Mouse (Mus musculus) cerebellum, adult 18-20 months (tissue): ENCODE measurements around the gene Marcksl1.

Experiments used
- DNase-seq, 2 experiments: peaks; one replicate each; pipeline ENCODE4 v3.0.0; 2021

Gene Marcksl1

DNA sequence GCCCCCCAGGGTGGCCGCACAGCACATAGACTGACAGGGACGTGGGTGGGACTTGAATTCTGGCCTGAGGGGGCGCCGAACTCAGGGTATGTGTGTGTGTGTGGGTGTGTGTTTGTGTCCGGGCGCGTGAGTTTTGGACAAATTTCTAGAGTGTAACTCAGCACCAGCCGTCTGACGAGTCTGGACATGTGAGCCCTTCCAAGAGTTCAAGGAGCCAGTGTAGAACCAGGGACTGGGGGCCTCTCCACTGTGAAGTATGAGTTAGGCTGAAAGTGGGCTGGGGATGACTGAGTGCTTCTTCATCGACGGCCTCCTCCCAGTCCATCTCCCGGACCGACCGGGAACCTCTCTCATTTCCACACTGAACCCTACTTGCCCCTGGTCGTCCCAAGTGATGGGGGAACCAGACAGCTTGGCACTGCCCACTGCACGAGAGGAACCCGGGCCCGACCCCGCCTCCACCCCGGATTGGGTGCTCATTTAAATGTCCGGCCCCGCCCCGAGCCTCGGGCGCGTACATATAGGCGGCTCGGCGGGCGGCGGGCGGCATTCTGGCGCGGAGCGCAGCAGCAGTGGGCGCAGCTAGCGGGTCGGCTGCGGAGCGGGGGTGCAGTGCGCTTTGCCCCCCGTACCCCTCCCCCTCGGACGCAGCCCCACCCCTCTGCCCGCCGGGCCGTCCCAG lies at the start of gene Marcksl1:
Marcksl1 (plus strand) TSS at position 496 of the 682 bp plus-strand sequence.
- peak in 1 of 2 experiments; percentile 25 for DNase-seq

DNA sequence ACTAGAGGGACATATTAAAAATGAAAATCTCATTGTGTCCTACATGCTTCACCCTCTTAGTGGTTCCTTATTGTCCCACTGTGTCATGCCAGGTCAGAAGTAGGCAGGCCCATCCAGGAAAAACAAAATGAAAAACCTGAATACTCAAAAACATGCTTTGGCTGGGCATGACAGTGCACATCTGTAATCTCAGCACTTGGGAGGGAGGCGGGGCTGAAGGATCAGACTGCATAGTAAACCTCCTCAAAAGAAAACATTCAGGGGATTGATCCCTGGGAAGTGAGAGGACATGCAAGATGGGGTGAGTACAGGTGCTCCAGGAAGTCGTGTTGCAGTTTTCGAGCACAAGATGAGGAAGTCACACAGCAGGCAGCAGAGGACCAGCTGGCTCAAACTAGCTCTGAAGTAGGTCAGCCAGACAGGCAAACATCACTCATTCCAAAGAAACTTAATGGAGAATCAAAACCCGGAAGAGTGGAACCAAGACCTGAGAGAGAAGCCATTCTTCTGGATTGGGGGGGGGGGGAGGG lies 49.0 kb upstream of the Marcksl1 start:
- DNase-seq, result no peak

DNA sequence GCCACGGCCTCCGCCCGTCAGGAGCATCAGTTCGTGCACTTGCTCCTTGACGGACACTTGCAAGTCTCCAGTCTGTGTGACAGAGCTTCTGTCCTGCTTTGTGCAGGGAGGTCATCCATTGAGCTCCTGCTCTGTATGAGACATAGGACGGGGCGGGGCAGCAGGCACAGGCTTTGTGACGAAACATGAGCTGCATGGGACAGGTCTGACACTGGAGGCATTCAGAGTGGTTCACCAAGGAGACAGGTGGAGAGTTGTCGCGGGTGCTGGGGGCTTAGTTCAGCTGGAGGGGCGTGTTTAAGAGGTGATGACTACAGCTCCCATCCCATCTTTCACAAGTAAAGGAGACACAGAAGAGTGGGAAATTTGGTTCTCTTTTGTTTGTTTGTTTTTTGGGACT lies 37.3 kb upstream of the Marcksl1 start:
- DNase-seq, result no peak

DNA sequence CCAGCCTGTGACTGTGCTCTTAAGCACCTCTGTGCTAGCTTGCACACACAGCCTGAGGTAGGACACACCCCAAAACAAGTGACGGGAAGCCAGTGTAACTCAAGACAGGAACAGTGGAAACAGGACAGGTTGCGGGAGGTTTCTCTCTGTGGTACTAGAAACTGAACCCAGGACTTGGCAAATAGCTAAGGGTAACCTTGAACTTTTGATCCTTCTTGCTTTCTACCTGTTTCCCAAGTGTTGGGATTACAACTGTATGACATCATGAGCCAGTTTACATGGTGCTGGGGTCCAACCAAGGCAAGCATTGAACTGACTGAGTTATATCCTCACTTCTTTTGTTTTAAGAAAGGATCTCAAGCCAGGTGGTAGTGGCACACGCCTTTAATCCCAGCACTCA lies 33.5 kb upstream of the Marcksl1 start:
- DNase-seq, result no peak

DNA sequence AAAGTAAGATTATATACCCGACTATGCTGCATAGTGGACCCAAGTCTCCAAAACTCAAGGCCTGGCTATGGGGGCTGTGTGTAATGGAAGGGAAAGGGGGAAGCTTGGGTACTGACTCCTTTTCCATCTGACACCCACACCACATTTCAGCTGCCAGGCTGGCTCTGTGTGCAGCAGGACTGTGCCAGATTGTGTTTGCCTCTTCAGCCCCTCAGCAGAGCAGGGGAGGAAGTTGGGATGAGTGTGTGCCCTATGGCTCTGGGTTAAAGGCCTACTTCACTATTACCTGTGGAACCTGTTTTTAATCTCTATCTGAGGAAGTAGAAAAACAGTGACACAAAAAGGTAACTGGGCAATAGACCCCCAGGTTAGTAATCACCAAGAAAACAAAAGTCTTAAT lies 32.3 kb upstream of the Marcksl1 start:
- no peak for DNase-seq

DNA sequence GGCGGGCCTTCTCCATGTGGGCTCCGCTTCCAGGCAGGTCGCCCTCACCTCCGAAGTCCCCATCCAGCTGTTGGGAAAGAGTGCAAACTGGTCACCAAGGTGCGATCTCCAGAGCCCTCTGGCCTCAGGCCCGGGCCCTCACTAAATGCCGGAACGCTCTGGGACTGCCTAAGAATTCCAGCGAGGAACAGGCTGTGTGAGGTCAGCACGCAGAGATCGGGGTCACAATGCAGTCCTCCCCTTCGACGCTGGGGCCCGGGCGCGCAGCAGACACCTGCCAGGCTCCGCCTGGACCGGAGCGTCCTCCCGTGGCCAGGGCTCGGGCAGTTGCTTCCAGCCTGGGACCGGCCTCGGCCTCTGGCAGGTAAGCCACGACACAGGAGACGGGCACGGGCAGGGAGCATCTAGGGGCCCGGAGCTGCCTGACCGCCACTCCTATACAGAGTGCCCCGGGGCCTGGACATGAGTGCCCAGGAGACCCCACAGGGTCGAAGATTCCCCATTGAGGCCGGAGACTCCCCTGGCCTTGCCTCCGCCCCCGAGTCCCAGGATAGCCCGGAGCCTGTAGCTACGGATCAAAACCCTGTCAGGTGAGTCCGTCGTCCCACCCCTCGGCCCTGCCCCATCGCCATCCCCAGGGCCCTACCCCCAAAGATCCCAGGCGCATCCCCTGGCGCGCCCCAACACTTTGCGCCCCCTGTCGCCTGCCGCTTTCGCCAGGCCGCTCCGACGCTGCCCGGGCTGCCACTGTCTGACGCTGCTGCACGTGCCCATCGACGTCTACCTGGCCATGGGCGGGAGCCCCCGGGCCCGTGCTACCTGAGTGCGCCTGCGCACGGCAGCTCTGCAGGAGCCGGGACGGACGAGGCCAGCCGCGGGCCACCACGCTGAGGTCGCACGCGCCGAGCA lies 22.2 kb upstream of the Marcksl1 start, which contains the start of the genes Tssk3 and Fam229a:
Tssk3 (minus strand) TSS at position 51 of the 909 bp plus-strand sequence.
Fam229a (plus strand) TSS at position 219 of the 909 bp plus-strand sequence.
- peak; percentile 55 to 61 for DNase-seq

DNA sequence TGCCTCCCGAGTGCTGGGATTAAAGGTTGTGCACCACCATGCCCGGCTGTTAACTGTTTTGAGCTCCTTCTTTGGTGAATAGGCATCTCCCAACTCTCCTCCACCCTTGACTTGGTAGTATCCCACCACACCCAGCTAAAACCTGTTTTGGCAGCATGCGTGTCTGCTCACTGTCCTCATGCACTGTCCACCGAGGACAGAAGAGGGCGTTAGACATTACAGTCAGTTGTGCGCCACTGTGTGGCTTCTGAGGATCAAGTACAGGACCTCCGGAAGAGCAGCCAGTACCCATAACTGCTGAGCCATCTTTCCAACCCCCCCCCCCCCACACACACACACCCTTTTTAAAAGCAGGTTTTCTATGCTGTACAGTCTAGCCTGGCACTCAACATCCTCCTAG lies 18.7 kb upstream of the Marcksl1 start:
- no peak for DNase-seq

DNA sequence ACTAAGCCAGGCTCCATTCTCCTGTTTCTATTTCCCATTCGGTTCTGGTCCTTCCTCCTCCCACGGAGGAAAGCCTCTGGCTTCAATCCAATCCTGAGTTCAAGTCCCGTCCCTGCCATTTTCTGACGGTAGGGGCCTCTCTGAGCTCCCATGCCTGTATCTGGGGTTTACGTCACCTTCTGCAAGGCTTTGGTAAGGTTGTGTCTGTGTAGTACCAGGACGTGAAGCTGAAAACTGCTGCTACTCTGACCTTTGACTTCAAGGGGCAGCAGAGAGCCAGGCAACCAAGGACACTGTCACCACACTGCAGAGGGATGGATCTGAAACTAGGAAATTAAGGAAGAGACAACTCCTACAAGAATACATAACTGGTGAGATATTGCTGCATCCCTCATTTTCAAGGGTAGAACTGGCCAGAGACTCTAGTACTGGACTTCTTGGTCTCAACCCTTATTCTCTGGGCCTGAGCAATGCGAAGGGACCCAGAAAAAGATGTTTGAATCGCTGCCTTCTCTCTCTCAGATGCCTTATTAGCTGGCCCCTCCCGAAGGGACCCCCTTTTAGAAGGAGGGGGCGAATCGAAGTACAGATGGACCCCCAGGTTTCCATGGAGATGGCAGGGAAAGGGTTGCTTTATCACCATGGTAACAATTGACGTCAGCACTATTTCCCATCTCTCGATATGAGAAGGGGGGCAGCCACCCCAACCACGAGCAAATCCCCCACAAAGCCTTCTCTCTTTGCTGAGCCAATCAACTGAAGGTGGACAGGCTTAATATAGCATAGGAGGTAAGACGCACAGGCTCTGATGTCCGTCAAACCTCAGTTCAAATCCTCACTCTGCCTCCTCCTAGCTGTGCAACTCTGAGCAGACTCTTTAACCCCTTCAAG lies 17.5 kb upstream of the Marcksl1 start:
- no peak for DNase-seq

DNA sequence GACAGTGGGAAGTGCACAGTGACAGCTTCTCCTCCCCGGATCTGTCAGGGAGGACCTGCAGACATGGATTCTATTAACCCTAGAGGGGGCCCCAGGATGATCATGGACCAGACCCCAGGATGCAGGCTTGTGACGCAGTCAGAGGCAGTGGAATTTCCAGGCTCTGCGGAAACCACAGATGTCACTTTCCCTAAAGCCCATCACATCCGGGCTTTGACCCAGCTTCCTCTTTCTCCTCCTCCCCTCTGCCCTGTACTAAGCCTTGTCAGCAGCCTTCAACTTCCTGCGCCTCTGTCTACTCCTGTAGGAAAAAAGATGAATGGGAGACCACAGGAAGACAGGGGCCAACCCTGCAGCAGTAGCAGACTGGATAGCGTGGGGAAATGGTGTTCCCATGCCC lies 16.8 kb upstream of the Marcksl1 start:
- no peak for DNase-seq

DNA sequence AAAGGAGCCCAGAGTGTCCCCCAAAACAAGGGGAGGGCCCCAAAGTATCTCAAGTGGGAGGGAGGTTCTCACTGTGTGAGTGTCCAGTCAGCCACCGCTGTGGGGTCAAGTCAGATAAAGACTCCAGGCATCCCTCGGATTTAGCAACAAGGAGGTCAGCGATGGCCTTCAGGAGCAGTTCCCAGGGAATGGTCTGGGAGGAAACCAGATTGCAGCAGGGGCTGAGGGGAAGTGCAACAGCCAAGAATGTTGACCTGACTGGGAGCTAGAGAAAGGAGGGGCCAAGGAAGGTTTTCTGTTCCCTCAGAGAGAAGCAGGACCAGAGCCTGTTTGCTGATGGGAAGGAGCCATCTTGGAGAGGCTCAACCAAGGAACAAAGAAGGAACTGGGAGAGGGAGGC lies 14.4 kb upstream of the Marcksl1 start:
- no peak for DNase-seq

DNA sequence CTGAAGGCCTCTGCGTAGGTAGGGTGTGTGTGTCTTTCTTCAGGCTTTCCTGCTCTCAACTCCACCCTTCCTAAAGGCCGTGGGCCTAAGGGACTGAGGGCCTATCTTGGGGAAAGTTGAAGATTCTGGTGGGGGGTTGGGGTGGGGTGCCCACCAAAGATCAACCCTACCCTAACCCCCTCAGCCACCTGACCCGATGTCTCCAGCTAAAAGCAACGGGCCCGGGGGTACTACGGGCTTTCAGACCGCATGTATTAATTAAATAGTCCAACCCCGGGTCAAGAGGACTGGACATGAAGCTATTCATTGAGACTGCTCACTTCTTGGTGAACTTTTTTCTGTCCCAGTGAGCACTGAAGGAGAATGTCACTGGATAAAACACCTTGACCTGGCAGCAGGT lies 13.4 kb upstream of the Marcksl1 start:
- DNase-seq, result no peak

DNA sequence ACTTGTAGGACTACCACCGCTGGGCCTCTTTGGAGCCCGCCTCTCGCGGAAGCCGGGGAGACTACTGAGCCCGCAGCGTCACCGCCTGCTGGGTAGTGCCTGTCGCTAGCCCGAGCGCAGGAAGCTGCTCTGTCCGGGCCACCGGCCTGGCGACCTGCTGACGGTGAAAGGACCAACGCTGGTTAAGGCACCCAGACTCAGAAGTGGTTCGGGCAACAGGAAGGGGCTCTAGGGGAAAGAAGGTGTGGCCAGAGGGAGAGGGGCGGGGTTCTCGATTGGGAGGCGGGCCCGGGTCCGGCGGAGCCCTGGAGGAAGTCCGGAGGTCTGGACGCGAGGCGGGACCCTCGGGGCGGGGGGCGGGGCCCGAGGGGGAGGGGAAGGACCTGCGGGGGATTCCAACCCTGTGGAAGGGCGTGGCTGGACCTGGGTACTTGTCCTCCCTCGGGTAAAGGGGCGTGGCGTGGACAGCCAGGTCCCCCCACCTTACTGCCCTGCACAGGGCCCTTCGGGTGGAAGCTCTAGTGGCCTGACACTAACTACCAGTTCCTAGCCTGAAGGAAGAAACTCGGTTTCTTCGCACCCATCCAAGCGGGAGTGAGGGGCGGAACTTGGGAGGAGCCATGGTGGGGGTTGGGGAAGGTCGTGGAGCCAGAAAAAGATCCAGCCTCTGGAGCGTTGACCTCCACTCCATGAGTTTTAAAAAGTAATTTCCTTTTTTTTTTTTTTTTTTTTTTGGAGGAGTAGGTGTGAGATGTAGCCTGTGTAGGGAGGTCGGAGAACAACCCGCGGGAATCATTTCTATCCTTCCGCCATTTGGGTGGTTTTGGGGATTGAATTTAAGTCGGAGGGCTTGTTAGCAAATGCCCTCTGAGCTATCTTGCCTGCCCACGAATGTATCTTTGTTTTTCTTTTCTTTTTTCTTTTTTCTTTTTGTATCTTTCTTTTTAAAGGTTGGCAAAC lies 12.5 kb upstream of the Marcksl1 start:
- DNase-seq, result peak; percentile 41 to 50

DNA sequence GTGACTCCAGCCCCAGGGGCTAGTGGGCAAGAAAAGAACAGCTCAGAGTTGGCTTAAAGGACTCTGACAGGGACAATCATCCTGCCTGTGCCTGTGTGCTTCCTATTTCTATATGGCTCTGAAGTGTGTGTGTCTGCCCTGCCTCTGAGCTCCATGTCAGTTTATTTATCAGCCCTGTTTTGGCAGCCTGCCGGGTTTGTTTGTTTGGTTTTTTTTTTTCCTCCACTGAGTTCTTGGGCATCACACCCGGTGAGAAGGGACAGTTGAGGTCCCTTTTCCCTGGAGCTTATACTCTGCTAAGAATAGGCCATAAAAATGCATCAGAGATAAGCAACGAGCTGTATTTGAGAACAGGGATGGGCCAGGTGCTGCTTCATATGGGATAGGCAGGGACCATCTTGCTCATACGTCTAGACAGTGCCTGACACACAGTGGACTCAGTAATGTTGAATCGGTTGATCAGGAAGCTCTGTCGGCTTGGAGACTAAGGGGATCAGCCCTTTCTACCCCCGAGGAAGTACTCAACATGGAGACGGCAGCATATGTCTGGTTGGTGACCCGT lies 11.0 kb upstream of the Marcksl1 start:
- no peak for DNase-seq

DNA sequence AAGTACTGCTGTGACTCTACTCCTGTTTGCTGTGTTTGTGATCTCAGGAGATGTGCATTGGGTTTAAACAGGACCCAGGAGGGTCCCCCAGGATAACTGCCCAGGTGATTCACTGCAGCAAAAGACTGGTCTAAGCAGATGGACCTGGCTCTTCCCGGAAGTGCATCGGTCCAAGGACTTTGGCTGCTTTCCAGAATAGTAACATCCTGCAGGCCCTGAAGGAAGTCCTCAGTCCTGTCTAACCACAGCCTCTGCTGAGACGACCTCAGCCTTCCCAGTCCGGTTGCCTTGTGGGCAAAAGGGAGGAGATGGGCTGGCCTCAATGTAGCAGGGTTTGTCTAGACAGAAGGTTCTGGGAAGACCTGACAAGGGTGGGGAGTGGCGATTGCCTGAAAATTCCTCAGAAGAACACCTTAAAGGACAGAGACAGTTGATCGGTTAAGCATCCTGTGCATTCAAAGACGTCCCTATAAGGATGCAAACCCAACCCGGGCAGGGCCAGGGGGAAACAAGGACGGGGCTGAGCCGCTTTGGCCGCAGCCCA lies 10.4 kb upstream of the Marcksl1 start:
- no peak for DNase-seq

DNA sequence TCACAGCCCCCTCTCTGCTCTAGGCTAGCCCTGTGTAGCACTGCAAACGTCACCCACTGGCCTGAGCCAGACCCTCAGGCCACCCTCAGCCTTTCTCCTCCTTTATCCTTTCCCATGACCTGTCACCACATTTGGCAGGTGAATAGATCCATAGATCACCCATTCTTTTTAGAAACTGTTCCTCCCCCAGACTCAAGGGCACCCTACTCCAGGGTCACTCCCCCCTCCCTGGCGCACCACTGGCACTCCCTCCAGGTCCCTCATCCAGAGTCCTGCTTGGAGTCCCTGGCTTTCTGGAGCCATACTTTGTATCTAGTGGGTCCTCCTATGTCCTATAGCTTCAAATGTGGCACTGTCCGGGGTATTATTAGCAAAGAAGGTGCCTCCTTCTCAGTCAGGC lies 7.9 kb upstream of the Marcksl1 start:
- no peak for DNase-seq

DNA sequence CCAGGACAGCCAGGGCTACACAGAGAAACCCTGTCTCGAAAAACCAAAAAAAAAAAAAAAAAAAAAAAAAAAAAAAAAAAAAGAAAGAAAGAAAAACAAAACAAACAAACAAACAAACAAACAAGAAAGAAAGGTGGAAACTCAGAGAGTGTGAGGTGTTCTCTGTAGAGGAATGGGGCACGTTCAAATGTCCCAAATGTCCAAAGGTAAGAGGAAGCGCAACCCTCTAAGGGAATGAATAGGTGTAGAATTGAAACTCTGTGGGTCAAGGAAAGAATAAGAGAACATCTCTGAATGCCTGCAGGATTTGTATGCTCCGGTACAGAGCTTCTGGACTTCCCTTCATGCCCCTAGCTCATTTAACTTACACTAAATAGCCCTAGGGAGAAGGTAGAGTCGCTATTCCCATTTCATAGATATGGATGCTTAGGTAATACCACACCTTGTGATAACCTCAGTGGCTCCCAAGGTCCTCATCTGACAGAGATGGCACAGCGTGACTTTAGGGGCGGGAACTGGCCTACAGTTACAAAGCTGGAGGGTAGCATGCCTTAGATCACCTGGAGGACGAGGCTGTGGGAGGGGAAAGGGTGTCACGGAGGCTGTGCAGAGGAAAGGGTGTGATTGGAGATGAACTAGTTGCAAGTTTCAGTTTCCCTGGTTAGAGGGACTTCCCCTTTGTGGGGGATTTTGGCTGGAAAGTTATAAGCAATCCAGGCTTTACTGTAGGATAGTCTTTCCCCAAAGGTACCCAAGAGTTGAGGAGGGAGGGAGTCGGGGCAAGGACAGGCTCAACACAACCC lies 5.7 kb upstream of the Marcksl1 start:
- DNase-seq, result no peak

DNA sequence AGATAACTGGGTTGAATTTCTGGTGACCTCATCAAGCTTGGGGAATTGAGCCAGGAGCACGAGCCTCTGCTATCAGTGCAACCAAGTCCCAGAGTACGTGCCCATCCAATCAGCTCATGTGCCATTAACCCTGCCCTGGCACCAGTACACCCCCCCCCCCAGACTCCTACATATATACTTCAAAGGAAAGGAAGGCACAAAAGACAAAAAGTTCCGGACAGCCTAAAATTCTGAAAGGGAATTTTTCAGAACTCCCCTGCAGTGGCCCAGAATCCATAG lies 5.2 kb upstream of the Marcksl1 start:
- no peak for DNase-seq

DNA sequence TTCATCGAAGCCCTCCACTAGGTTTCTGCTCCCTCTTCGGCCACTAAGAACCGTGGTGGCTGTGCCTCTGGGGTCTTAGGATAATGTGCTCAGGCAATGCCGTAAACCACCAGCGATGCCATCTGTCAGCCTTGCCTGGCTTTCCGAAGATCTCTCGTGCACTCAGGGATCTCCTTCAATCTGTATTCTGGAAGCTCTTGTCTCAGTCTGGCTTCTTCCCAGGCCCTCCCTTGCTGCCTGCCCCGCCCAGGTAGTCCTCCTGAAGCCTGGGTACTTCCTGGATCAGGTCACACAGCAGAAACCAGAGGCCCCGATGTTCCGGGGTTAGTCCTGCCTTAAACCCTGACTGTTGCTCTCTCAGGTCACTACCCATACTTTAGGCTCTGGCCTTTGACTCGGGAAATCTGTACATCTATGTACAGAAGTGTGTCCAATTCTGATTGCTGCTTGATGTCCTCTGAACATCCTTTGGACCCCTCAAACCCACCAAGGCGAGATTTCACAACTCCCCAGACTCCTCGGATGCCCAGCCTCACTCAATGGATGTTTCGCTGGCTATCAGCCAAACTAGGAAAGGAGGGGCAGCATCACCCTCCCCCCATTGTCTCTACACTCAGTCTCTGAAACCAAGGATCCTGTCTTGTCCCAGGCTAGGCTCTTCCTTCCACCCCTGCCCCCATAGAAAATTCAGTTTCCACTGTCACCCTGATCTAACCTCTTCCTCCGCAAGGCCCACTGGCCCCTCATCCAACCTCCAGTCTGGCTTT lies 4.4 kb upstream of the Marcksl1 start:
- DNase-seq, result no peak

DNA sequence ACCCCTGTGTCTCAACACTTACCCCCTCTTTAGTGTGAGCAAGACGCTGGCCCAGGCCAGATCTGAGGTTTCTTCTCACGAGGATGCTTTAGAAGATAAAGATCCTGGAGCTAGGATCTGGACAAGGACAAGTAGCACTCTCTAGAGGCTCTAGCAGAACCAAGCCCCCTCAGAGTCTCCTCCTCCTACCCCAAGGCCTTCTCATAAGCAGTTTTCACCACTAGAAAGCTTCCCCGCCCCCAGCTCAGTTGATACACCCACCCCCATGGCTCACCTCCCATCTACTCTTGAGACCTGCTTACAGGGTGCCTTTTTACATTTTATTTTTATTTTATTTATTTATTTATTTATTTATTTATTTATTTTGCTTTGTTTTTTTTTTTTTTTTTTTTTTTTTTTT lies 3.7 kb upstream of the Marcksl1 start:
- DNase-seq, result no peak
